Mouse (Mus musculus) layer of hippocampus, adult 11-12 months (tissue): Measurements from ENCODE around the gene Mta3.
A peak's percentile ranks its signal among the peaks of the same experiment; 100 is the strongest.
"Not testable (repeated sequence)": the region's sequence is repeated elsewhere in the genome, so short reads cannot be mapped to it uniquely, and the experiment has no call there.

ENCODE experiments used
- DNase-seq: peaks from one replicate; pipeline ENCODE4 v3.0.0; 2022; ENCODE audit warnings: low spot score

Gene Mta3

DNA sequence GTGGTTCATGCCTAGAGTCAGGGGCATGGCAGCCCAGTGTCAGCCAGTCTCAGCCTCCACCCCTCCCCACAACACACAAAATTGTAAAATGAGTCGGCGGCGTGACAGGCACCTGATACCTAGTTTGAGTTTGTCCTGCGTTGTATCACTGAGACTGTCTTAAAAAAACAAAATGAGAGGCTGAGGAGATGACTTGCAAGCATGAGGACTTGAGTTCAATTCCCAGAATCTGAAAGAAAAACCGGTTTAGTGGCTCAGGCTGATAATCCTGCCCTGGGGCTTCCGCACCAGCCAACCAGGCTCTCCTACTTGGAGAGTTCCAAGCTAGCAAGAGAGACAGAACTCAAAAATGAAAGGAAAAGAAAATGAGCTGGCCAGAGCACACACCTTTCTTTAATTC is 2.9 kb downstream of the Mta3 start:
- DNase-seq, result no peak

DNA sequence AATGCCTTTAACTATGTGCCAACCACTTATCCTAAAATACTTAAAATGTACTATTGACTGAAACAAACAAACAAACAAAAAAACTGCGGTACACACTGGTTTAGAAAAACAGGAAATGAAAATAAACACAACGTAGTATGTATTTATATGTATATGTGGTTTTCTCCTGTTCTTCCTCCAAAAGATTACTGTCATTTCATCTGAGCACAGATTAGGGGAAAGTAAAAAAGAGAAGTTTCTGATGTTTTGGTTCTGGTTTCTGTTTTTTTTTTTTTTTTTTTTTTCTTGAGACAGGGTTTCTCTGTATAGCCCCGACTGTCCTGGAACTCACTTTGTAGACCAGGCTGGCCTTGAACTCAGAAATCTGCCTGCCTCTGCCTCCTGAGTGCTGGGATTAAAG is 3.6 kb downstream of the Mta3 start:
- not testable (repeated sequence) for DNase-seq

DNA sequence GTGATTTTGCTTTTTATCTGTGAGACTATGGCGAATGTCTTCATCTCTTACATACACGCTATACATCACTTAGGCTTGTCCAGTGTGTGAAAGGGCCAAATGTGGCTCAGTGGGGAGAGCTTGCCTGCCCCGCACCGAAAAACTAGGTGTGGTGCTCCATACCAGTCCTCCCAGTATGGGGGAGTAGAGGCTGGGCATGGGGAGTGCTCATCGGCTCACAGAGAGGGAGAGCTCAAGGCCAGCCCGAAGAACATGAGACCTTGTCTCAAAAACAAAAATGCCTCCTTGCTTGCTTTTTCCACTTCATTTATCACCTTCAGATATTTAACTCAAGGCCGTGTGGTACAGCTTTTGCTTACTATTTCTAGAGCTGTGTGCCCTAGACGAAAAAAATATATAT is 4.7 kb downstream of the Mta3 start:
- DNase-seq, result no peak

DNA sequence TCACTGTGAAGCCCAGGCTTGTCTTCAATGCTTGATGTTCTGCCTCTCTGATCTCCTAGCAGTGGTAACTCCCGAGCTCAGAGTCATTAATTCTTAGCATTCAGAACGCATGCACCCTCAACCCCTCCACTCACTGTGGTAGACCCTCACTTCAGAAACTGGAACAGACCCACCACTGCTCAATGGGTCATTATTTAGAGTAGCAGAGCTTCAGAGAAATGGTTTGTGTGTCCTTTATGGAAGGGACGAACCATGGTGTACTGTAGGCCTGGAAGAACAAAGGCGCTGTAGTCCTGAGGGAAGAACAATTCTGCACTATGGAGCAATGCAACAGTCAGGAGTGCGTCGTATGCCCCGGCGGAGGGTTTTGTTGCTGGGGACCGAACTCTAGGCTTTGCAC is 6.4 kb downstream of the Mta3 start:
- no peak for DNase-seq

DNA sequence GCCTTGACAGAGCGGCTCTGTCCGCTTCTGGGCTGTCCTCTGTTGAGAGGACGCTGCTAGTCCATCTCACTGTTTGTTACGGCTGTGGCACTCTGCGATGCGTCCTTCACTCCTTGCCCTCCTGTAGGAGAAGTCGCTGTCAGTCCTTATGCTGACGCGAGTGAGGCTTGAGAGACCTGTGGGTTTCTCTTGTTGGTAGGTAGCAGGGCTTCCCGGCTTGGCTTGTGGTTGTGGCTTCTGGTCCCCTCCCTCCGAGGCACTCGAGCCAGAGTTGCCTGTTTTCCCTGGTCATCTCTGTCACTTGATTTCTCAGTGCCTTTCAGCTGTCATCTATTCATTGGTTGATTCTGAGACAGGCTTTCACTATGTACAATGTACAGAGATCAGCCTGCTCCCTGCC is 14.5 kb downstream of the Mta3 start:
- DNase-seq, result no peak

DNA sequence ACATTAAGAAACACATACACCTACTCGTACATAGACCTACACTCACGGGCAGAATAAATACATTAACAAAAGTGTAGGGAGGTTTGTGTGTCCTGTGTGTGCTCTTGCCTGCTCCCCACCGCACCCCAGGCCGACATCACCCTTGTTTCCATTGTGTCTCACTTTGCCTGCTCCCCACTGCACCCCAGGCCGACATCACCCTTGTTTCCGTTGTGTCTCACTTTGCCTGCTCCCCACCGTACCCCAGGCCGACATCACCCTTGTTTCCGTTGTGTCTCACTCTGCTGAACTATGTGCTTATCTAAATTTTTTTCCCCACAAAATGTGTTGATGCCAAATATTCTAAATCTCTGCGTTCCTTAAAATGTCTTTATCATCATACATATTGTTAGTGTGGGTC is 15.2 kb downstream of the Mta3 start:
- no peak for DNase-seq

DNA sequence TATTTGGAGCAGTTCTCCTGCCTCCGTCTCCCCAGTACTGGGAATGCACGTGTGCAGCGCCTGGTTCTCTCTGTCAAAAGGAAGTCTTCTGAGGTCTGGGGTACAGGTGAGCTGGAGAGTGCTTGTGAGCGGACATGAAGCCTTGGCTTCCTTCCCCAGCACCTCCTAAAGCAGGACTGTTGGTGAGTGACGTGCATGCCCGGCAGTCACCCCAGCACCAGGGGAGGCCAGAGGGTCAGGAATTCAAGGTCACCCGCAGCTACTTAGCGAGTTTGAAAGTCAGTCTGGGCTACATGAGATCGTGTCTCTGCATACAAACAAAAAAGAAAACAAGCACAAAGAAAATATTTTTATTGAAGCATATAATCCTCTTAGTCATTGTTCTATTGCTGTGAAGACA is 17.1 kb downstream of the Mta3 start:
- no peak for DNase-seq

- no peak for DNase-seq
These were observed 20.5 kb downstream of the Mta3 start for GRCm38 (mm10) chr17:83726496-83726895.

DNA sequence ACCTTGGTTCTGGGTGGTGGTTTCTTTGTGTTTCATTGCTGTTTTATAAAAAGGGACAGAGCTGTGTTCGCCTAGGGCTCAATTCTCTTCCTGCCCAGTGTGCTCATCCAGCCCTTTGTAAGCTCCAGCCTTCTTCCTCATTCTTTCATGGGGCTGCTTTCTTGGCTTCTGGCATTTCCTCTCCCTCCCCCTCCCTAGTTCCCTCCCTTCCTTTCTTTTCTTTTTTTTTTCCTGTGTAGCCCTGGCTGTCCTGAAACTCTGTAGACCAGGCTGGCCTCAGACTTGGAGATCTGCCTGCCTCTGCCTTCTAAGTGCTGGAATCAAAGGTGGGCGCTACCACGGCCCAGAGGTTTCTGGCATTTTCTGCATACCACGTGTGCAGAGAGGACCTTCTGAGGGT is 21.7 kb downstream of the Mta3 start:
- no peak for DNase-seq

DNA sequence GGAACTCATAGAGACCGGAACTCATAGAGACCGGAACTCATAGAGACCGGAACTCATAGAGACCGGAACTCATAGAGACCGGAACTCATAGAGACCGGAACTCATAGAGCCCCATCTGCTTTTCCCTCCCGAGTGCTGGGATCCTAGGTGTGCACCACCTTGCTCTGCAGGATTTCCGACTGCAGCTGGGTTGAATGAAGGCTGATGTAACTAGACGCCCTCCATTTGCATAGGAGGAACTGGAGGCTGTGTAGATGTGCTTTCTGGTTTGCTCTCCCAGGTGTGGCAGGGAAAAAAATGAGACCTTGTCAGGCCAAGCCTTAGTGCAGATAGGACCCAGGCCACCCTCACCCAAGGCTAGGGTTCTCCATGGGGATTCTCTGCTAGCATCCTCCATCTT is 23.1 kb downstream of the Mta3 start:
- DNase-seq, result no peak

- DNase-seq, result no peak
These were observed 24.2 kb downstream of the Mta3 start for GRCm38 (mm10) chr17:83730123-83730522.

GRCm38 (mm10) chr17:83732166-83732629 is 26.2 kb downstream of the Mta3 start:
- peak; percentile 30 for DNase-seq

- DNase-seq, result peak; percentile 53
These were observed 26.8 kb downstream of the Mta3 start for GRCm38 (mm10) chr17:83732801-83733200.

DNA sequence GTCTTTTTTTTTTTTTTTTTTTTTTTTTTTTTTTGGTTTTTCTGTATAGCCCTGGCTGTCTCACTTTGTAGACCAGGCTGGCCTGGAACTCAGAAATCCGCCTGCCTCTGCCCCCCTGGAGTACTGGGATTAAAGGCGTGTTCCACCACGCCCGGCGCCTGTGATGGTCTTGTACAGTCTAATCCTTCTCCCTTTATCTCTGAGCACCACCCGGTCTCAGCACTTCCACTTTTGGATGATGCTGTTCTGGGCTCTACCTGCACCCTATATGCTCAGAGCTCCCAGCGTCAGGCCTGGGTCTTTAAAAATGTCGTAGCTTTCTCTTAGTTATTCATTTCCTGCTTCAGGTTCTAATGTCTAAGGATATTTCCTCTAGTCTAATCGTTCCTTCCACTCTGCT is 30.7 kb downstream of the Mta3 start:
- DNase-seq, result no peak

- DNase-seq, result no peak
These were observed 31.8 kb downstream of the Mta3 start for GRCm38 (mm10) chr17:83737775-83738174.

DNA sequence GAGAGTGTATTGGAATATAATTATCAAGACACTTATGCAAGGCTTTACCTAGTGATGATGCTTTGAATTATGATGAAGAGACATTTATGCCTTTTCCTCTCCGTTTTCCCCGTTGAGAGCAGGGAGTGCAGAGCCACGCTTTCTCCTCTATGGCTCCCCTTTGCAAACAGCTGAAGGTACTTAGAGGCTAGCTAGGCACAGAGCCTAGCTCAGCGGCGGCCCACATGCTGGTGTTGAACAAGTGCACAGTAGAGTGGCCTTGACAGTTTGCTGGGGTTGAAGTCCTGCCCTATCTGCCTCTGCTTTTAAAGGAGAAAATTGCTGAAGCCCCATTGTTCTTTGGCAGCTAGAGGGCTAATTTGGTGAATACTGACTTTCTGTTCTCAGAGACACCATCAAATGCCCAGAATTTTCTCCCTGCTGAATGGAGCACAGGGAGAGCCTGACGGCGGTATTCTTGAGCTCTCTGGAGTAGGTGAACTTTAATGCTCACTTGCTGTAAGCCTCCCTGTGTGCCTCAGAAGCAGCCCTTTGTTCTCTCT is 34.2 kb downstream of the Mta3 start:
- no peak for DNase-seq

DNA sequence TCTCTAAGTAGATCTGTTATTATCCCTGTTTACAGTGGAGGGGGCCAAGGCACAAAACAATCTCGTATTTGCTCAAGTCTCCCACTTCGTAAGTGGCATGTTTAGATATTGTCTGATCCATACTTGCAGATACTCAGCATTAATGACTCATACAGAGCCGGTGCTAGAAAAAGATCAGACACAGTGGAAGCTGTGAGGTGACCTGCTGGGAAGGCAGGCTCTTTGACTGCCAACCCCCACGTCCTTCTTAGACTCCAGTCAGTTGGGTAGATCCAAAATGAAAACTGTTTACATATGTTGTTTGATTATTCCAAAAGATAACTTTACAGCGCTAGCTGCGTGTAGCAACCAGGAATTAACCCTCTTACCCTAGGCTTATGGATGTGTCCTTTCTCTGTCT is 35.3 kb downstream of the Mta3 start:
- DNase-seq, result no peak

GRCm38 (mm10) chr17:83744231-83744824 is 38.4 kb downstream of the Mta3 start:
- no peak for DNase-seq

DNA sequence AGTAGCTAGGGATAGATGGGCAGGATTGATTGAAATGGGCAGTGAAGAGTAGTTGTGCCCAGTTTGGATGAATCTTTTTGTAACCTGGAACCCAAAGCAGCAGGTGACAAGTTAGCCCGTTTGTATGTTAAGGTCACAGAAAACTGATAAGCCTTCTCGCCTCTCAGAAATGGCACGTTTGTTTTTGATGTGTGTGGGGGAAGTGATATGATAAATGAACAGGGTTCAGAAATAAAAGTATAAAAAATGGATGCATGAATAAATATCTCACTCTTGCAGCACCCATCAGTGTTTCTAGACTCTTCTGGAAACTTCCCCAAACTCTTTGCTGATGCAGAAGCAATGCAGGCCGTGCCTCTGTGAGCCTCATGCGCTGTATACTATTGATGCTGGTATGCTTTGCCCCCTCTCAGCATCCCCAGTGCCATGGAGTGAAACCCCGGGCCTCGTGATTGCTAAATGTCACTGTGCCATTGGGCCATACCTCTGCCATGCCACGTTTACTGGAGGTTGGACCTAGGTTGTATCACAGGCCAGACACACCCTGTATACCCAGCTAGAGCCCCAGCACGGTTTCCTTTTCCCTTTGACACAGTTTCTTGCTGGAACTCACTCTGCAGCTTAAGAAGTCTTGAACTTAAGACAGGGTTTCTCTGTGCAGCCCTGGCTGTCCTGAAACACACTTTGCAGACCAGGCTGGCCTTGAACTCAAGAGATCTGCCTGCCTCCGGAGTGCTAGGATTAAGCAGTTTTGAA is 41.6 kb downstream of the Mta3 start:
- DNase-seq, result no peak

DNA sequence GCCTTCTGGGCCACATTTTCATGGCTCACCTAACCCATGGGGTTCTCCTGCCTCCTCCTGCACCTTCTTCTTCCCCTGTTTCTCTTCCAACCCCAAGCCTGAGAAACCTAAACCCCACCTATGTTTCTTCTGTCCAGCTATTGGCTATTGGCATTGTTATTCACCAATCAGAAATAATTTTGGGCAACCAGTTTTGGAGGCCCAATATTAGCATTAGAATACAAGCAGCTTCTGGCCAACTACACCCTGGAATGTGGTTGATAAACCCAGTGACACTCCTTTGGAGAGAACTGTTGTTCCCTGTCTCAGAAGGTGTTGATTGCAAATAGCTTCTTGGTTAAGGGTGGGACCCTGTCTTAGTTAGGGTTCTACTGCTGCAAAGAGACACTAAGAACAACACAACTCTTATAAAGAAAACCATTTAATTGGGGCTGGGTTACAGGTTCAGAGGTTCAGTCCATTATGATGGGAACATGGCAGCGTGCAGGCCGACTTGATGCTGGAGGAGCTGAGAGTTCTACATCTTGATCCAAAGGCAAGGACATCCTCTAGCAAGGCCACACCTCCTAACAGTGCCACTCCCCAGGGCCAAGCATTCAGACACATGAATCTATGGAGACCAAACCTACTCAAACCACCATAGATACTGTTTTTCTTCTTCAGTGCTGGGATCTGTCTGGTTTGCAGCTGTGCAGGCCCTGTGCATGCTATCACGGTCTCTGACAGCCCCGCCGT is 44.4 kb downstream of the Mta3 start:
- DNase-seq, result no peak

DNA sequence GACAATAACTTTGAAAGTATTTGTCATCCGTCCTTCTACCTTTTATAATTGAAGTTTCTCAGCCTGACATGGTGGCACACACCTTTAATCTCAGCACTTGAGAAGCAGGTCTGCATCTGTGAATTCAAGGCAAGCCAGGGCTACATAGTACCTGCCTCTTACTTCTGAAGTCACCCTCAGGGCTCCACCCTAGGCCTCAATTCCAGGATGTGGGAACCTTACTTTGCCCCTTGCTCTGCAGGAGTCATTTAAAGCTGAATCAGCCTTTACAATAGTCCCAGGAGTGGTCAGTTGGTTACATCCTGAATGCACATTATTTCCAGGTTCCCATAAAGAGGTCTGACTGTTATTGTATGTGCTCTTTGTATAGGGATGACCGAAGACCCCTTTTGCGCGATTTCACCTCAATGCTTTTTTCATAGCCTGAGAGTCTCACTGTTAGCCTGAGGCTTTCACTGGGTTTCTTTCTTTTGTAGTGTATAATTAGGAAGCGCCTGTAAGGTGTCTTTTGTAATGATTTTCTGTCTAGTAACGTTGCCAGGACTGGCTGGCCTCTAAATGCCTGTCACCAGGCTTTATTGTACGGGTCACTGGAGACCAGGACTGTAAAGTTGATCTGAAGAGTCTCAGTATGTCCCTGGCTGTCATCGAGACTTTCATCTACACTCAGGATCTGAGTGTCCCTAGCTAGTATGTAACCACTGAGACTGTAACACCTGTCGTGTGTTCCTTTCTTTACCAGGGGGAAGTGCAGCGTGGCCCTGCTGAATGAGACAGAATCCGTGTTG is 47.3 kb downstream of the Mta3 start:
- no peak for DNase-seq

GRCm38 (mm10) chr17:83758096-83758495 is 52.1 kb downstream of the Mta3 start:
- no peak for DNase-seq
